Mouse (Mus musculus): ENCODE measurements around the gene Ucma.

Ucma gene

GRCm38 (mm10) chr2:4994436-4994835 lies 18.5 kb downstream of the Ucma start:
- in situ Hi-C loops (cut with MboI; ENCODE audit: low pct_unique_long_range_greater_than_20kb in 1 of 2, low sequenced_read_pairs in 2 of 2, unreplicated experiment in 1 of 2), result no loop called here

GRCm38 (mm10) chr2:4995646-4996045 lies 19.7 kb downstream of the Ucma start:
- in situ Hi-C loops (cut with MboI; ENCODE audit: low pct_unique_long_range_greater_than_20kb in 1 of 2, low sequenced_read_pairs in 2 of 2, unreplicated experiment in 1 of 2), result no loop called here

GRCm38 (mm10) chr2:4996421-4996824 lies 20.5 kb downstream of the Ucma start:
- in situ Hi-C loops (cut with MboI; ENCODE audit: low pct_unique_long_range_greater_than_20kb in 1 of 2, low sequenced_read_pairs in 2 of 2, unreplicated experiment in 1 of 2), result no loop called here

GRCm38 (mm10) chr2:4998905-4999304 lies 23.0 kb downstream of the Ucma start:
- in situ Hi-C loops (cut with MboI; ENCODE audit: low pct_unique_long_range_greater_than_20kb in 1 of 2, low sequenced_read_pairs in 2 of 2, unreplicated experiment in 1 of 2), result no loop called here

- in situ Hi-C loops (cut with MboI; ENCODE audit: low pct_unique_long_range_greater_than_20kb in 1 of 2, low sequenced_read_pairs in 2 of 2, unreplicated experiment in 1 of 2), result no loop called here
These were observed 25.3 kb downstream of the Ucma start for GRCm38 (mm10) chr2:5001266-5001665.

- in situ Hi-C loops (cut with MboI; ENCODE audit: low pct_unique_long_range_greater_than_20kb in 1 of 2, low sequenced_read_pairs in 2 of 2, unreplicated experiment in 1 of 2), result no loop called here
These were observed 31.2 kb downstream of the Ucma start for GRCm38 (mm10) chr2:5007107-5007506.

- in situ Hi-C loops (cut with MboI; ENCODE audit: low pct_unique_long_range_greater_than_20kb in 1 of 2, low sequenced_read_pairs in 2 of 2, unreplicated experiment in 1 of 2), result no loop called here
These were observed 36.1 kb downstream of the Ucma start for GRCm38 (mm10) chr2:5011898-5012490.

GRCm38 (mm10) chr2:5012491-5013324 lies 36.8 kb downstream of the Ucma start, which contains the start of gene Mcm10:
Mcm10 (minus strand) TSS chr2:5012791.
- in situ Hi-C loops (cut with MboI; ENCODE audit: low pct_unique_long_range_greater_than_20kb in 1 of 2, low sequenced_read_pairs in 2 of 2, unreplicated experiment in 1 of 2), result no loop called here

GRCm38 (mm10) chr2:5014616-5015015 lies 38.7 kb downstream of the Ucma start:
- in situ Hi-C loops (cut with MboI; ENCODE audit: low pct_unique_long_range_greater_than_20kb in 1 of 2, low sequenced_read_pairs in 2 of 2, unreplicated experiment in 1 of 2), result no loop called here

- in situ Hi-C loops (cut with MboI; ENCODE audit: low pct_unique_long_range_greater_than_20kb in 1 of 2, low sequenced_read_pairs in 2 of 2, unreplicated experiment in 1 of 2), result no loop called here
These were observed 39.6 kb downstream of the Ucma start for GRCm38 (mm10) chr2:5015527-5015926.

GRCm38 (mm10) chr2:5016922-5017321 lies 41.0 kb downstream of the Ucma start:
- in situ Hi-C loops (cut with MboI; ENCODE audit: low pct_unique_long_range_greater_than_20kb in 1 of 2, low sequenced_read_pairs in 2 of 2, unreplicated experiment in 1 of 2), result no loop called here

- in situ Hi-C loops (cut with MboI; ENCODE audit: low pct_unique_long_range_greater_than_20kb in 1 of 2, low sequenced_read_pairs in 2 of 2, unreplicated experiment in 1 of 2), result no loop called here
These were observed 43.8 kb downstream of the Ucma start for GRCm38 (mm10) chr2:5019708-5020107.

- in situ Hi-C loops (cut with MboI; ENCODE audit: low pct_unique_long_range_greater_than_20kb in 1 of 2, low sequenced_read_pairs in 2 of 2, unreplicated experiment in 1 of 2), result no loop called here
These were observed 47.4 kb downstream of the Ucma start for GRCm38 (mm10) chr2:5023275-5023674.

- in situ Hi-C loops (cut with MboI; ENCODE audit: low pct_unique_long_range_greater_than_20kb in 1 of 2, low sequenced_read_pairs in 2 of 2, unreplicated experiment in 1 of 2), result no loop called here
These were observed 47.9 kb downstream of the Ucma start for GRCm38 (mm10) chr2:5023699-5024399.

GRCm38 (mm10) chr2:5025162-5025733 lies 49.3 kb downstream of the Ucma start:
- in situ Hi-C loops (cut with MboI; ENCODE audit: low pct_unique_long_range_greater_than_20kb in 1 of 2, low sequenced_read_pairs in 2 of 2, unreplicated experiment in 1 of 2), result no loop called here

GRCm38 (mm10) chr2:5027057-5027456 lies 51.1 kb downstream of the Ucma start:
- in situ Hi-C loops (cut with MboI; ENCODE audit: low pct_unique_long_range_greater_than_20kb in 1 of 2, low sequenced_read_pairs in 2 of 2, unreplicated experiment in 1 of 2), result no loop called here

- in situ Hi-C loops (cut with MboI; ENCODE audit: low pct_unique_long_range_greater_than_20kb in 1 of 2, low sequenced_read_pairs in 2 of 2, unreplicated experiment in 1 of 2), result no loop called here
These were observed 52.1 kb downstream of the Ucma start for GRCm38 (mm10) chr2:5028047-5028446.

- in situ Hi-C loops (cut with MboI; ENCODE audit: low pct_unique_long_range_greater_than_20kb in 1 of 2, low sequenced_read_pairs in 2 of 2, unreplicated experiment in 1 of 2), result no loop called here
These were observed 53.9 kb downstream of the Ucma start for GRCm38 (mm10) chr2:5029808-5030207.

GRCm38 (mm10) chr2:5031215-5031614 lies 55.3 kb downstream of the Ucma start:
- in situ Hi-C loops (cut with MboI; ENCODE audit: low pct_unique_long_range_greater_than_20kb in 1 of 2, low sequenced_read_pairs in 2 of 2, unreplicated experiment in 1 of 2), result no loop called here
